Mouse (Mus musculus) liver, postnatal 0 days (tissue): Measurements from ENCODE around the gene Nes.

Experiments used
- CTCF ChIP-seq: sonication (generic); IDR thresholded peaks from 2 replicates; pipeline ENCODE4 v1.5.1; 2016; ENCODE audit warnings: antibody characterized with exemption, low read depth
- EP300 ChIP-seq: IDR thresholded peaks from 2 replicates; pipeline ENCODE4 v1.6.1; 2016; ENCODE audit warnings: antibody characterized with exemption, low read depth, mild to moderate bottlenecking

- TF ChIP-seq CTCF (no peak), EP300 (no peak)
These were observed 2.9 kb downstream of the Nes start for GRCm38 (mm10) chr3:87973593-87974380.
